Mouse (Mus musculus): Measurements from ENCODE around the gene Trhr2.

DNA sequence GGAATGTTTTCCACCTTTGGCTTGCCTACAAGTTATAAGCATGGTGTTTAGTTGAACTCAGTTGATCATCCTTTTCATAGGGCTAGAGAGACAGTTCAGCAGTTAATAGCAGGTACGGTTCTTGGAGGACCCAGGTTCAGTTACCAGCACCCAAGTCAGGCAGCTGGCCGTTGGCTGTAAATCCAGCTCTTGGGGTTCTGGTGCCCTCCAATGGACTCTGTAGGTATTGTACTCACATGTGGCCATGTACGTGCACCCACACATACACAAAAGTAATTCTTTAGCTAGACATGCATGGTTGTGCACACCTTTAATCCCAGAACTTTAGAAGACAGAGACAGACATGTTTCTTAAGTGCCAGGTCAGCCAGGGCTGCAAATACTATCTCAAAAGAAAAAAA is 28.8 kb upstream of the Trhr2 start:
- TF ChIP-seq CTCF (IDR thresholded peaks at IDR 0.05; ENCODE audit: low read depth) (no peak), EP300 (IDR thresholded peaks at IDR 0.05; ENCODE audit: low read depth) (no peak)
